Mouse (Mus musculus) heart, adult 2 months (tissue): ENCODE measurements around the gene Npas4. TPM values are rescaled to one million over a fixed set of nuclear protein-coding genes. Genes with fewer than 3 reads are reported as not detected.
"Not testable (repeated sequence)": the region's sequence is repeated elsewhere in the genome, so short reads cannot be mapped to it uniquely, and the experiment has no call there.

ENCODE experiments used
- DNase-seq, 2 experiments: peaks; one replicate each; pipeline ENCODE4 v3.0.0; 2021
- H3K27ac ChIP-seq: fragments of 200-600 bp; 2 replicates; pipeline ENCODE4 v1.8.1; 2022
- H3K27me3 ChIP-seq: fragments of 200-500 bp; 2 replicates; pipeline ENCODE4 v1.6.1; 2012; ENCODE audit warnings: mild to moderate bottlenecking, low read length, inconsistent platforms, mixed read lengths; ENCODE audit not compliant: control insufficient read depth, insufficient read depth
- H3K36me3 ChIP-seq: fragments of 200-500 bp; 2 replicates; pipeline ENCODE4 v1.6.1; 2012; ENCODE audit warnings: low read length, inconsistent platforms; ENCODE audit not compliant: control insufficient read depth, insufficient read depth
- H3K4me1 ChIP-seq: fragments of 200-500 bp; 2 replicates; pipeline ENCODE4 v1.6.1; 2011; ENCODE audit warnings: low read length; ENCODE audit not compliant: control insufficient read depth, insufficient read depth
- H3K4me3 ChIP-seq: fragments of 200-600 bp; 2 replicates; pipeline ENCODE4 v1.8.1; 2022
- H3K79me2 ChIP-seq: fragments of 200-500 bp; replicated peaks from 2 replicates; pipeline ENCODE4 v1.6.1; 2012; ENCODE audit warnings: mild to moderate bottlenecking, inconsistent platforms, low read length, moderate library complexity, mixed read lengths; ENCODE audit not compliant: control insufficient read depth, insufficient read depth
- H3K9ac ChIP-seq: fragments of 200-500 bp; 2 replicates; pipeline ENCODE4 v1.6.1; 2012; ENCODE audit warnings: low read depth, mild to moderate bottlenecking, control low read depth, inconsistent platforms, low read length, mixed read lengths
- CTCF ChIP-seq: fragments of 200-600 bp; IDR thresholded peaks from 2 replicates; pipeline ENCODE4 v1.8.1; 2022; ENCODE audit warnings: antibody characterized with exemption, mild to moderate bottlenecking, moderate library complexity
- EP300 ChIP-seq: fragments of 200-500 bp; IDR thresholded peaks from 2 replicates; pipeline ENCODE4 v1.6.1; 2011; ENCODE audit warnings: low read depth, low read length, control low read depth; ENCODE audit not compliant: insufficient read depth
- POLR2A ChIP-seq: fragments of 200-500 bp; IDR thresholded peaks from 2 replicates; pipeline ENCODE4 v1.6.1; 2011; ENCODE audit warnings: mild to moderate bottlenecking, low read depth, low read length, control low read depth; ENCODE audit not compliant: insufficient read depth
- WGBS: fragments of 180-500 bp; shearing (Covaris S2); methylation state at CpG from one replicate; pipeline ENCODE4 v1.1.7; 2018; 5-methylcytosine and 5-hydroxymethylcytosine counted together
- intact Hi-C: fragments of 180-260 bp; cut with DNase I; formaldehyde crosslinking; loops from one replicate; pipeline ENCODE4 v1.15.1; 2025
- polyA plus RNA-seq: library from polyadenylated mRNA; depleted of rRNA; stranded (reverse); fragments of >200 nt; gene quantifications from 2 replicates; pipeline ENCODE4 v1.2.3, GENCODE M21; 2012
- total RNA-seq, 2 experiments: library from RNA; stranded (reverse); gene quantifications; 2 replicates each; pipeline ENCODE4 v1.2.3; 2021

The Npas4 gene
- total and polyA plus RNA-seq, 3 experiments = 0.62 TPM; not detected in 2

GRCm38 (mm10) chr19:4989434-4990255, 471 bp downstream of the Npas4 start:
- no peak overlapping the region for H3K4me3 ChIP-seq
- H3K36me3 ChIP-seq = no peaks in the 10 kb centered on the region; the same call in 1 of the 2 replicates
- TF ChIP-seq POLR2A (no peak), EP300 (no peak), CTCF (no peak)
- DNase-seq = no peak
- 19% methylated on average over 44 of the region's 47 CpGs for WGBS
- H3K9ac ChIP-seq = no peak overlapping the region
- intact Hi-C loops = no loop called here
- no peaks in the 10 kb centered on the region; the same call in 1 of the 2 replicates for H3K4me1 ChIP-seq
- H3K79me2 ChIP-seq = no peaks in the 10 kb centered on the region
- H3K27ac ChIP-seq = no peak overlapping the region
- H3K27me3 ChIP-seq = no peaks in the 10 kb centered on the region

DNA sequence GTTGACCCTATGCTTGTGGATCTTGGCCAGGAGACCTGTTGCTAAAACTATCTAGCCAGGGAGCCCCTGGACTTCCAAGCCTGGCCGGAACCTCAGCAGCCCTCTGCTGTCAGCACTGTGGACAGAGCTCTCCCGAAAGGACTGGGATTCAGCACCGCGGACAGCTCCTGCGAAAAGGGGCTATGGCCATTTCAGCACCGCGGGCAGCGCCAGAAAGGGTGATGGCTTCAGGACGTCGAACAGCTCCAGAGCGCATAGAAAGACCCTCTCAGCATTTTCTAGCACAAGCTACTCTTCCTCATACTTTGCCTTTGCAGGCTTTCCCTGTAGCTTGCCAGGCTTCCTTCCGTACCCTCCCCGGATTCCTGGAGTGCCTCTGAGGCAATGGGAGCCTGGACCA, 1.1 kb downstream of the Npas4 start:
- Histone ChIP-seq H3K27ac (no peak overlapping the region), H3K9ac (no peak overlapping the region), H3K27me3 (no peaks in the 10 kb centered on the region), H3K4me3 (no peak overlapping the region), H3K79me2 (no peaks in the 10 kb centered on the region), H3K36me3 (no peaks in the 10 kb centered on the region; the same call in 1 of the 2 replicates), H3K4me1 (no peaks in the 10 kb centered on the region; the same call in 1 of the 2 replicates)
- intact Hi-C loops = no loop called here
- TF ChIP-seq CTCF (no peak), POLR2A (no peak), EP300 (peak; percentile 95)
- DNase-seq = peak; percentile 85 to 93
- WGBS = 4% methylated on average over 13 of the region's 13 CpGs

- no peaks in the 10 kb centered on the region for H3K36me3 ChIP-seq
- H3K9ac ChIP-seq = no peak overlapping the region
- H3K4me1 ChIP-seq = no peaks in the 10 kb centered on the region
- no peak overlapping the region for H3K27ac ChIP-seq
- no peaks in the 10 kb centered on the region for H3K79me2 ChIP-seq
- DNase-seq = peak in 1 of 2 experiments; percentile 18
- 0 out of 2 replicates have a peak, but pooled peaks have one; percentile 28 for TF ChIP-seq EP300
- TF ChIP-seq CTCF = peak; percentile 92
- no peak for TF ChIP-seq POLR2A
- H3K27me3 ChIP-seq = no peaks in the 10 kb centered on the region
- H3K4me3 ChIP-seq = no peak overlapping the region
- intact Hi-C loops = loop anchor here (1.0 kb wide), 1 partner anchor 21 kb away; no protein-coding TSS in a partner anchor
These were observed 8.3 kb downstream of the Npas4 start for GRCm38 (mm10) chr19:4981767-4982166.

- intact Hi-C loops = loop anchor here (2.0 kb wide), 1 partner anchor 213 kb away; no protein-coding TSS in a partner anchor
- WGBS = 95% methylated on average over 2 of the region's 2 CpGs
- H3K79me2 ChIP-seq = no peaks in the 10 kb centered on the region
- TF ChIP-seq CTCF = peak; percentile 55
- TF ChIP-seq EP300 = no peak
- no peaks in the 10 kb centered on the region for H3K4me1 ChIP-seq
- H3K4me3 ChIP-seq = no peak overlapping the region
- H3K36me3 ChIP-seq = no peaks in the 10 kb centered on the region
- no peak overlapping the region for H3K9ac ChIP-seq
- no peak overlapping the region for H3K27ac ChIP-seq
- DNase-seq = no peak
- H3K27me3 ChIP-seq = no peaks in the 10 kb centered on the region
These were observed 21.9 kb downstream of the Npas4 start for GRCm38 (mm10) chr19:4968236-4968635.

GRCm38 (mm10) chr19:4961928-4962601, 28.1 kb downstream of the Npas4 start, which contains the start of gene Mrpl11:
Gene Mrpl11 (plus strand): TSS chr19:4962147.
- WGBS = under 1% methylated on average over 34 of the region's 34 CpGs
- peak within 1 kb of the TSS; percentile 85 for H3K9ac ChIP-seq
- H3K36me3 ChIP-seq = no peaks in the 10 kb centered on the region; the same call in 1 of the 2 replicates
- no peaks in the 10 kb centered on the region for H3K79me2 ChIP-seq
- no peaks in the 10 kb centered on the region for H3K27me3 ChIP-seq
- peak; percentile 91 for TF ChIP-seq CTCF
- peak; percentile 24 for TF ChIP-seq POLR2A
- TF ChIP-seq EP300 = peak; percentile 82; the same call in 1 of the 2 replicates
- H3K4me1 ChIP-seq = no peaks in the 10 kb centered on the region
- peak within 1 kb of the TSS; percentile 82 for H3K4me3 ChIP-seq
- intact Hi-C loops = loop anchor here (1.0 to 5.0 kb wide), 3 partner anchors 34 to 335 kb away; partner anchors contain the start of genes Dpp3 and Rce1
- peak within 1 kb of the TSS; percentile 95 for H3K27ac ChIP-seq
- DNase-seq = peak; percentile 89 to 91

- H3K27me3 ChIP-seq, H3K79me2 ChIP-seq, H3K4me3 ChIP-seq, intact Hi-C loops, DNase-seq, H3K9ac ChIP-seq, H3K27ac ChIP-seq, H3K4me1 ChIP-seq, H3K36me3 ChIP-seq: not testable (repeated sequence)
- WGBS = 80% methylated on average over 9 of the region's 9 CpGs
These were observed 41.5 kb downstream of the Npas4 start for GRCm38 (mm10) chr19:4948641-4949040.
